Mouse (Mus musculus): Measurements from ENCODE around the gene Slc7a10. TPM values are rescaled to one million over a fixed set of nuclear protein-coding genes. Genes with fewer than 3 reads are reported as not detected.

The Slc7a10 gene
- polyA plus RNA-seq, 1 experiment from 2014 or later: 1.8 TPM

- no peaks in the 10 kb centered on the region for H3K9me3 ChIP-seq (replicated peaks; ENCODE audit: control insufficient read depth, low read length)
- no peak overlapping the region for H3K9ac ChIP-seq (ENCODE audit: low read length)
- 0 out of 2 replicates have a peak, but pooled peaks cover 4% of the 10 kb centered on the region for H3K27me3 ChIP-seq (ENCODE audit: control insufficient read depth, insufficient read depth, low read length)
- no peak overlapping the region for H3K4me3 ChIP-seq (ENCODE audit: low read length)
- no peak overlapping the region for H3K27ac ChIP-seq (ENCODE audit: low read length)
- H3K36me3 ChIP-seq (ENCODE audit: control insufficient read depth, insufficient read depth): no peaks in the 10 kb centered on the region
- no peaks in the 10 kb centered on the region for H3K4me1 ChIP-seq (ENCODE audit: control insufficient read depth, insufficient read depth, low read length)
- H3K4me2 ChIP-seq (ENCODE audit: low read depth, low read length): no peak overlapping the region
- no peak for ATAC-seq (replicated peaks; ENCODE audit: extremely low read depth, insufficient read depth, low FRiP score)
- WGBS: 44% methylated on average over 15 of the region's 15 CpGs
Observed at GRCm38 (mm10) chr7:35149616-35150433, 36.4 kb upstream of the Slc7a10 start.

- Histone ChIP-seq H3K9ac (ENCODE audit: low read length) (no peak overlapping the region), H3K27ac (ENCODE audit: low read length) (no peak overlapping the region), H3K9me3 (replicated peaks; ENCODE audit: control insufficient read depth, low read length) (no peaks in the 10 kb centered on the region), H3K4me2 (ENCODE audit: low read depth, low read length) (no peak overlapping the region), H3K27me3 (ENCODE audit: control insufficient read depth, insufficient read depth, low read length) (0 out of 2 replicates have a peak, but pooled peaks cover 4% of the 10 kb centered on the region), H3K4me3 (ENCODE audit: low read length) (no peak overlapping the region), H3K4me1 (ENCODE audit: control insufficient read depth, insufficient read depth, low read length) (no peaks in the 10 kb centered on the region), H3K36me3 (ENCODE audit: control insufficient read depth, insufficient read depth) (no peaks in the 10 kb centered on the region)
- no peak for ATAC-seq (replicated peaks; ENCODE audit: extremely low read depth, insufficient read depth, low FRiP score)
- 69% methylated on average over 5 of the region's 5 CpGs for WGBS
Observed at GRCm38 (mm10) chr7:35150860-35151259, 35.3 kb upstream of the Slc7a10 start.

- Histone ChIP-seq H3K4me3 (ENCODE audit: low read length) (no peak overlapping the region), H3K27me3 (ENCODE audit: control insufficient read depth, insufficient read depth, low read length) (0 out of 2 replicates have a peak, but pooled peaks cover 4% of the 10 kb centered on the region), H3K36me3 (ENCODE audit: control insufficient read depth, insufficient read depth) (no peaks in the 10 kb centered on the region), H3K4me2 (ENCODE audit: low read depth, low read length) (no peak overlapping the region), H3K9ac (ENCODE audit: low read length) (no peak overlapping the region), H3K4me1 (ENCODE audit: control insufficient read depth, insufficient read depth, low read length) (no peaks in the 10 kb centered on the region), H3K27ac (ENCODE audit: low read length) (no peak overlapping the region), H3K9me3 (replicated peaks; ENCODE audit: control insufficient read depth, low read length) (no peaks in the 10 kb centered on the region; the same call in 1 of the 2 replicates)
- no peak for ATAC-seq (replicated peaks; ENCODE audit: extremely low read depth, insufficient read depth, low FRiP score)
- 47% methylated on average over 12 of the region's 12 CpGs for WGBS
Observed at GRCm38 (mm10) chr7:35154449-35154848, 31.7 kb upstream of the Slc7a10 start.

GRCm38 (mm10) chr7:35156561-35157477 is 29.4 kb upstream of the Slc7a10 start:
- H3K4me1 ChIP-seq (ENCODE audit: control insufficient read depth, insufficient read depth, low read length): no peaks in the 10 kb centered on the region
- no peak for ATAC-seq (replicated peaks; ENCODE audit: extremely low read depth, insufficient read depth, low FRiP score)
- no peak overlapping the region for H3K9ac ChIP-seq (ENCODE audit: low read length)
- H3K9me3 ChIP-seq (replicated peaks; ENCODE audit: control insufficient read depth, low read length): no peaks in the 10 kb centered on the region; the same call in 1 of the 2 replicates
- H3K4me2 ChIP-seq (ENCODE audit: low read depth, low read length): no peak overlapping the region
- 0 out of 2 replicates have a peak, but pooled peaks cover 4% of the 10 kb centered on the region for H3K27me3 ChIP-seq (ENCODE audit: control insufficient read depth, insufficient read depth, low read length)
- no peaks in the 10 kb centered on the region for H3K36me3 ChIP-seq (ENCODE audit: control insufficient read depth, insufficient read depth)
- H3K4me3 ChIP-seq (ENCODE audit: low read length): no peak overlapping the region
- H3K27ac ChIP-seq (ENCODE audit: low read length): no peak overlapping the region
- WGBS: 54% methylated on average over 16 of the region's 16 CpGs

GRCm38 (mm10) chr7:35157512-35157911 is 28.7 kb upstream of the Slc7a10 start:
- ATAC-seq (replicated peaks; ENCODE audit: extremely low read depth, insufficient read depth, low FRiP score): no peak
- H3K27ac ChIP-seq (ENCODE audit: low read length): no peak overlapping the region
- H3K9me3 ChIP-seq (replicated peaks; ENCODE audit: control insufficient read depth, low read length): no peaks in the 10 kb centered on the region; the same call in 1 of the 2 replicates
- no peak overlapping the region for H3K4me3 ChIP-seq (ENCODE audit: low read length)
- no peaks in the 10 kb centered on the region for H3K4me1 ChIP-seq (ENCODE audit: control insufficient read depth, insufficient read depth, low read length)
- H3K27me3 ChIP-seq (ENCODE audit: control insufficient read depth, insufficient read depth, low read length): 0 out of 2 replicates have a peak, but pooled peaks cover 3% of the 10 kb centered on the region
- 59% methylated on average over 3 of the region's 3 CpGs for WGBS
- H3K4me2 ChIP-seq (ENCODE audit: low read depth, low read length): no peak overlapping the region
- H3K36me3 ChIP-seq (ENCODE audit: control insufficient read depth, insufficient read depth): no peaks in the 10 kb centered on the region
- H3K9ac ChIP-seq (ENCODE audit: low read length): no peak overlapping the region

- Histone ChIP-seq H3K36me3 (ENCODE audit: control insufficient read depth, insufficient read depth) (no peaks in the 10 kb centered on the region), H3K9me3 (replicated peaks; ENCODE audit: control insufficient read depth, low read length) (no peaks in the 10 kb centered on the region; the same call in 1 of the 2 replicates), H3K4me2 (ENCODE audit: low read depth, low read length) (no peak overlapping the region), H3K4me3 (ENCODE audit: low read length) (no peak overlapping the region), H3K4me1 (ENCODE audit: control insufficient read depth, insufficient read depth, low read length) (no peaks in the 10 kb centered on the region), H3K9ac (ENCODE audit: low read length) (no peak overlapping the region), H3K27ac (ENCODE audit: low read length) (no peak overlapping the region), H3K27me3 (ENCODE audit: control insufficient read depth, insufficient read depth, low read length) (no peaks in the 10 kb centered on the region)
- no peak for ATAC-seq (replicated peaks; ENCODE audit: extremely low read depth, insufficient read depth, low FRiP score)
- 73% methylated on average over 6 of the region's 6 CpGs for WGBS
Observed at GRCm38 (mm10) chr7:35162443-35162842, 23.7 kb upstream of the Slc7a10 start.

- ATAC-seq (replicated peaks; ENCODE audit: extremely low read depth, insufficient read depth, low FRiP score): no peak
- no peaks in the 10 kb centered on the region; the same call in 1 of the 2 replicates for H3K9me3 ChIP-seq (replicated peaks; ENCODE audit: control insufficient read depth, low read length)
- H3K4me1 ChIP-seq (ENCODE audit: control insufficient read depth, insufficient read depth, low read length): no peaks in the 10 kb centered on the region
- no peak overlapping the region for H3K9ac ChIP-seq (ENCODE audit: low read length)
- H3K27me3 ChIP-seq (ENCODE audit: control insufficient read depth, insufficient read depth, low read length): no peaks in the 10 kb centered on the region
- no peaks in the 10 kb centered on the region for H3K36me3 ChIP-seq (ENCODE audit: control insufficient read depth, insufficient read depth)
- H3K4me3 ChIP-seq (ENCODE audit: low read length): no peak overlapping the region
- WGBS: 53% methylated on average over 7 of the region's 7 CpGs
- H3K27ac ChIP-seq (ENCODE audit: low read length): no peak overlapping the region
- H3K4me2 ChIP-seq (ENCODE audit: low read depth, low read length): no peak overlapping the region
Observed at GRCm38 (mm10) chr7:35163600-35163999, 22.6 kb upstream of the Slc7a10 start.

GRCm38 (mm10) chr7:35164131-35164530 is 22.1 kb upstream of the Slc7a10 start:
- 0 out of 2 replicates have a peak, but pooled peaks cover 2% of the 10 kb centered on the region for H3K27me3 ChIP-seq (ENCODE audit: control insufficient read depth, insufficient read depth, low read length)
- H3K27ac ChIP-seq (ENCODE audit: low read length): no peak overlapping the region
- H3K9ac ChIP-seq (ENCODE audit: low read length): no peak overlapping the region
- ATAC-seq (replicated peaks; ENCODE audit: extremely low read depth, insufficient read depth, low FRiP score): no peak
- no peak overlapping the region for H3K4me3 ChIP-seq (ENCODE audit: low read length)
- no peaks in the 10 kb centered on the region for H3K4me1 ChIP-seq (ENCODE audit: control insufficient read depth, insufficient read depth, low read length)
- no peaks in the 10 kb centered on the region for H3K9me3 ChIP-seq (replicated peaks; ENCODE audit: control insufficient read depth, low read length)
- whole genome bisulfite sequencing: 67% methylated on average over 6 of the region's 6 CpGs
- H3K4me2 ChIP-seq (ENCODE audit: low read depth, low read length): no peak overlapping the region
- no peaks in the 10 kb centered on the region for H3K36me3 ChIP-seq (ENCODE audit: control insufficient read depth, insufficient read depth)
